Mouse (Mus musculus): ENCODE measurements around the gene Prkcb.
A peak's percentile ranks its signal among the peaks of the same experiment; 100 is the strongest.

The Prkcb gene

GRCm38 (mm10) chr7:122290165-122290564 lies 1.6 kb downstream of the Prkcb start:
- peak; percentile 63 for DNase-seq (ENCODE audit: low spot score in 2 of 2)

- no peak for DNase-seq (ENCODE audit: low spot score in 2 of 2)
Observed at GRCm38 (mm10) chr7:122290771-122291170, 2.2 kb downstream of the Prkcb start.

DNA sequence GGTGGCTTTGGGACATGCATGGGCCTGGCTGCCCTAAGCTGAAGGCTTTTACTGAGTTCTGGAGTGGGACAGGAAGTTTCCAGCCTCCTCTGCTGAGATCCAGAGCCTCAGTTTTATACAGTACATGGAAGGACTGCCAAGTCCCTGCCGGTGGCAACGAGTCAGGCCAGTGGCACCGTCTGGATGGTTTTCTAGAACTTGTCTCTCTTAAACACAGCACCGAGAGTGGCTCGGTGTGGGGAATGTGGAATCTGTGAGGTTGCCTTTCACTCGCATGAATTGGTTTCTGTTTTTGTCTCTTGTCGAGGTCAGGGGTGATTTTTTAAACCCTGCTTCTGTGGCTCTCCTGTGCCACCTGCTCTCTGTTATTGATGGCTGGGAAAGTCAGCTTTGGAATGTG lies 3.6 kb downstream of the Prkcb start:
- DNase-seq (ENCODE audit: low spot score in 2 of 2), result peak; percentile 31 to 51

- no peak for DNase-seq (ENCODE audit: low spot score in 2 of 2)
Observed at GRCm38 (mm10) chr7:122294111-122294510, 5.6 kb downstream of the Prkcb start.

GRCm38 (mm10) chr7:122295363-122295762 lies 6.8 kb downstream of the Prkcb start:
- no peak for DNase-seq (ENCODE audit: low spot score in 2 of 2)

DNA sequence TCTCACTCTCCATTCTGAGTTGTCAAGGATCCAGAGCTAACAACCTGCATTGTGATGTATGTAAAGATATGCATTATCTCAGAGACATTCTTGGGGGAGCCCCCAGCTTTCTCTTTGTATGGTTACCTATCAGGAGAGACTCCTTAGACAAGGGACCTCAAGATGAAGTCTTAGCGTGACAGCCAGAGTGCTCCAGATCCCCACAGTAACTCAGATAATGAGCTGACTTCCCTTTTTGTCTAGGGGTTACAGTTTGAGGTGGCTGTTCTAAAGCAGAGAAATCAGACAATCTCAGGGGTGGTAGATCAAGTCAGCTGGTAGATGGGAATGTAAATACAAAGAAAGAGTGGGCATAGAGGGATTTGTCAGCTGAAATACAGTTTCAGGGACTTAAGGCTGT lies 7.8 kb downstream of the Prkcb start:
- no peak for DNase-seq (ENCODE audit: low spot score in 2 of 2)

DNA sequence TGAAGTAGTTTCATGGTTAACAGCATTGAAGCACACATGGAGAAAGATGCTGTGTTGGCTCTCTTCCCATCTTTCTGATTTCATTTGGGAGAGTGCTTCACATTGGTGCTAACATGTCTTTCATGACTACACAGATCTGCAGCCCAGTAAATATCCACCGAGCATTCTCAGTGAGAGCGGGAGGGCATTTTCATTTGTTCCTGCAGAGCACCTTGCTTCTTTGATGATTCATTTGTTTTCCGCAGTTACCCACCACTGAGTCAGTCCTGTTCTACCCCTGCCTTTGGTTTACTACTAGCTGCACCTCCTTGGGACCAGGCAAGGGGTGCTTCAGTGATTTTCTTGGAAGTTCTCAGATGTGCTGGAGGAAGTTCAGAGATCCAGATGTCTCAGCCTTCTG lies 8.3 kb downstream of the Prkcb start:
- DNase-seq (ENCODE audit: low spot score in 2 of 2), result no peak

DNA sequence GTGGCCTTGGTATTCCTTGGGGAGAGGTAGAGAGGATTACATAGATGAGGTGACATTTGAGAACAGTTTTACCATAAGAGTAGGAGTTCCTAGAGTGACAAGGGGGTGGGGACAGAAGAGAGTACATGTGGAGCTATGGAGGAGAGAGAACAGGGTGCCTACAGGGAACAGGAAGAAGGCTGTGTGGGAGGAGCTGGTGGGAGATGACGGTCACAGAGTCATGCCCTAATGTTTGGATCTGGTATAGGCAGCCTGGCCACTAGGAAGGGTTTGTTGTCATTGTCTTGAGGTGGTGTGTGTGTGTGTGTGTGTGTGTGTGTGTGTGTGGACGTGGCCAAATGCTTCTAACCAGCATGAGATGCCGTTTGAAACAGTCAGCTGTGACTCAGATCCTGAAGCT lies 9.1 kb downstream of the Prkcb start:
- no peak for DNase-seq (ENCODE audit: low spot score in 2 of 2)

GRCm38 (mm10) chr7:122298715-122299114 lies 10.2 kb downstream of the Prkcb start:
- no peak for DNase-seq (ENCODE audit: low spot score in 2 of 2)

- DNase-seq (ENCODE audit: low spot score in 2 of 2), result no peak
Observed at GRCm38 (mm10) chr7:122300538-122300937, 12.0 kb downstream of the Prkcb start.

- peak in 1 of 2 experiments; percentile 49 for DNase-seq (ENCODE audit: low spot score in 2 of 2)
Observed at GRCm38 (mm10) chr7:122302538-122302937, 14.0 kb downstream of the Prkcb start.

- no peak for DNase-seq (ENCODE audit: low spot score in 2 of 2)
Observed at GRCm38 (mm10) chr7:122303988-122304387, 15.4 kb downstream of the Prkcb start.

DNA sequence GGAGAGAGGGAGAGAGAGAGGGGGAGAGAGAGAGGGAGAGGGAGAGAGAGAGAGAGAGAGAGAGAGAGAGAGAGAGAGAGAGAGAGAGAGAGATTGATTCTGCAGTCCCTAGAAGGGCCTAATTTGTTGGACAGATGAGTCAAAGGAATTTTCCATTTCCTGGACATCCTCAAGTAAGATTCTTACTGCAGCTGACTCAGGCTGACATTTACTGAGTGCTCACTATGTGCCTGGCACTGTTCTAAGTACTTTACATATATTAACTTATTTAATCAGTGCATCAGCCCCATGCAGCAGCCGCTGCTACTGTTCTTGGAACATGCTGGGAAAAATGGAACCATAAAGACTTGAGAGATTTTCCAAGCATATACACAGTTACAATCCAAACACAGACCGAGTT lies 16.0 kb downstream of the Prkcb start:
- no peak for DNase-seq (ENCODE audit: low spot score in 2 of 2)

- no peak for DNase-seq (ENCODE audit: low spot score in 2 of 2)
Observed at GRCm38 (mm10) chr7:122307241-122307640, 18.7 kb downstream of the Prkcb start.

DNA sequence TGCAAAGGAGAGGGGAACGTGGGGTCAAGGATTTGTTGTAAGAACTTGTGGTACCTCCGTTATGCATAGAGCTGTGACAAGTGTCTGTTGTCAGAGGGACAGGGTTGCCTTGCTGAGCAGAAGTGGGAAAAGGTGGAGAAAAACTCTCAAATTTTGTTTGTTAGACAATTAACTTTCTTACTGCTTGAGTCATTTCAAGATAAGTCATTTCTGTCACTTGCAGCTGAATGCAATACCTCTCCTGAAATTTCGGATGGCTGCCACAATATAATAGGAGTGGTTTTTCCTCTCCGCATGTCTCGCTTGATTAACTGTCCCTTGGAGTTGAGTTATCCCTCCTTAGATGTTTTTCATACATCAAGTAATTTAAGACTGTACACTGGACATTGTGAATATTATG lies 20.1 kb downstream of the Prkcb start:
- DNase-seq (ENCODE audit: low spot score in 2 of 2), result no peak

DNA sequence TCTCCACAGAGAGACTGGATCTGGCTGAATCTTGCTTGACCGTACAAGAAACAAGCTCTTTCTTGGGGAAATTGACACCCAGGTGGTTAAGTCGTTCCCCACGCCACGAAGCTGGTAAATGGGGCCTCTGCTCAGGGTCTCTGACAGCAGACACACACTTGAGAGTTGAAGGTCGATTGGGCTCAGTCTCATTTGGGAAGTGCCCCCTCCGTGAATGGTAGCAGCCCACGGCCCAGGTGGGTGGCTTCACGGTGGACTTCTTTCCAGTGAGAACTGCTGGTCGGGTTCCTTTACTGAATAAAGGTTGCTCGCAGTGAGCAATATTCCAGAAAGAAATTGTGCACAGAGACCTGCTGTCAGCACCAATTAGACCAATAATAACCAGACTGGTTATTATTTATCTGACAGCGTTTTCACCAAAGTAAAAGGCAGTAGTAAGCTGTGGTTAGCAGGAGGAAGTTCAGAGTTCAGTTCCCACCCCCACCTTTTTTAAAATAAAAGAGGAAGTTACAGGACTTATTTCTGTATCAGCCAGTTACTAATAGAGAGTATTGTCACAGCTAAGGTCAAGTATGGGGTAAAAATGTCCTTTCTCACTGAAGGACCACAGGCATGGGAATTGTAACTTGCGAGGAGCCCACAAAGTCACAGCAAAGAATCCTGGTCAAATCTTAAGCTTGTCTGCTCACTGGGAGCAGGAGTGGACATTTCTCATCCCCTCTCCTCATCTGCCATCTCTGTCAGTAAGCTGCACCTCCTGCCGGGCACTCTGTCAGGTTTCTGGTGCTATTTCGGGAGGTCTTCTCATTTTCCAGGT lies 21.6 kb downstream of the Prkcb start:
- no peak for DNase-seq (ENCODE audit: low spot score in 2 of 2)

DNA sequence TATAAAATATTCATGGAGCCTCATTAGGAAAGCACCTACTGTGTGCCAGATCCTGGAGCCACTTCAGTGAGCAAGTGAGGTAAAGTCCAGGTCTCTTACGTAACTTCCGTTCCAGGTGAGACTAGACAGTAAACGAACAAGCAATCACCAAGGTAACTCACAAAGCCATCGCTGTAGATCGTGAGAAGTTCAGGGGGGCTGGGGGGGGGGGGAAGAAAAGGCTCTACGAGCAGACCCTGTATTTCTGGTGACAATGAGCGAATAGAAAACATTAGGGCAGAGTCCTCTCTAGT lies 22.1 kb downstream of the Prkcb start:
- no peak for DNase-seq (ENCODE audit: low spot score in 2 of 2)

GRCm38 (mm10) chr7:122313690-122314477 lies 25.3 kb downstream of the Prkcb start:
- DNase-seq (ENCODE audit: low spot score in 2 of 2), result no peak

DNA sequence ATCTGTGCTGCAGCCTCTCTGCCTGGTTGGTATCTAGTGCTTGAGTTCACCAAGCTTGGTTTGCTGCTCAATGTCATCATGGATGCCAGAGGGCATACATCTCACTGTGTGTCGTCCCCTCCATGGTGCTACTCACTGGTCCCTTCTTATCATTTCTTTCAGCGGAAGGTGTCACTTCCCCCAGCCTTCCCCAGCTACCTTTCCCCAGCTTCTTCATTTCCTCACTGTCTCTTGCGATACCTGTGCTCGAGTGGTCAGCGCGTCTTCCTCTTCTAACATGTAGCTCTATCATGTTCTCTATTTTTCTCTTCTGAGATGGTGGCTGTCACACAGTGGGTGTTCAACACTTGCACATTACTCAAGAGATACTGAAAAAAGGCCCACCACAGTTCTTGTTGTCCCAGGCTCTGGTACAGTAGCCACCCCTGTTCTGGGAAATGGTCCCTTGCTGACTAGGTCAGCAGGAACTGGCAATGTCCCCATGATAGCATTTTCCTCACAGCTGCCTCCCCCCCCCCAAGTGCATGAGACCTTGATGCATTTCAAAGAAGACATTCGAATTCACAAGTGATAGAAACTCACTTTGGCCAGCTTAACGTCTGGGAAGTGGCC lies 27.3 kb downstream of the Prkcb start:
- no peak for DNase-seq (ENCODE audit: low spot score in 2 of 2)

DNA sequence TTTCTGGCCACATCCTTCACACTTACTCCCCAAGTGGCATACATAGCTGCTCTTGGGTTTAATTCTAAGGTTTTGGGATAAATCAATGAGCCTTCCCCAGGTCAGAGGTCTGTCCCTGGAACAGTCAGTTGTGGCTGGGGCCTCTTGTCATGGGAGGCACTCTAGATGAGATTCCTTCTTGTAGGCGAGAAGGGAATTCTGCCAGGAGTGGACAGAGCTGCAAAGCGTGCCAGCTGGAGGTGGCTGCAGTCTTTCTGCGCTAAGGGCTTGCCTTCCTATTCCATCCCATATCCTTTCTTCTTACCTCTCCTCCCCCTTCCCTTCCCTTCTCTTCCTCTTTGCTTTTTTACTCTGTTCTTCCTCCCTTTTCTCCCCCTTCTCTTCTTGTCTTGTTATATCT lies 28.1 kb downstream of the Prkcb start:
- no peak for DNase-seq (ENCODE audit: low spot score in 2 of 2)

DNA sequence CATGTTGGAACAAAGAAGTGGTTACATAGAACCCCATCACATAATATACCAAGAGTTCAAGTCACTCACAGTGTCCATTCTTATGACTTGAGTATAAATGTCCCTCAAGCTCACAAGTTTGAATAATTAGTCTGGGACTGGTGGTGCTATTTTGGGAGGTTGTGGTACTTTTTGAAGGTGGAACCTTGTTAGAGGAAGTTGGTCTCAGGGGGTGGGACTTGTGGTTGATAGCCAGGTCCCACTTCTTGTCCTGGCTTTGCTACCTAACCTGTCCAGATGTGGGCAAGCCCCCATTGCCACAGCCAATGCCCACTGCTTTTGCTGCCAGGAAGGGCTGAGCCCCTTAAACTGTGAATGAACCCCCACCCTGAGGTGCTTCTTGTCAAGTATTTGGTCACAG lies 28.9 kb downstream of the Prkcb start:
- DNase-seq (ENCODE audit: low spot score in 2 of 2), result no peak

DNA sequence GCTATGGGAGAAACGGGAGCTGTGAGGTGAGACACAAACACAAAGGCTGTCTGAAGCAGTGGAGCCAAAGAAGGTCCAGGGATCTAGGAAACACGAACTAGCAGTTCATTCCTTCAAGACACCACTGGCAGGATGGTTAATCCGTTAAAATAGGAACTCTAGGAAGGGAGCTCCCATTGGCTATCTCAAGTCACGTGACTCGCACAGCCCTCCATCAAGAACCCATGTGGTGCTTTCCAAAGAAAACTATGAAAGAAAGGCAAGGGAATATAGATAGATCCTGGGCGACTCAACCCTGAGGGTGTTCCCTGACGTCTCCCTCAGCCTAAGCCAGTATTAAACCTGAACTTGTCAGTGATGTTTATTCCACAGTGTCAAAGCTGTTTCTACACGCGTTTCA lies 31.0 kb downstream of the Prkcb start:
- no peak for DNase-seq (ENCODE audit: low spot score in 2 of 2)

Measured in right cerebral cortex, adult 2 months (tissue).